Mouse (Mus musculus) right cerebral cortex, postnatal 25 days (tissue): ENCODE measurements around the gene Dhcr7.
A peak's percentile ranks its signal among the peaks of the same experiment; 100 is the strongest.

ENCODE experiments used
- DNase-seq: peaks from one replicate; pipeline ENCODE4 v3.0.0; 2022

Gene Dhcr7

DNA sequence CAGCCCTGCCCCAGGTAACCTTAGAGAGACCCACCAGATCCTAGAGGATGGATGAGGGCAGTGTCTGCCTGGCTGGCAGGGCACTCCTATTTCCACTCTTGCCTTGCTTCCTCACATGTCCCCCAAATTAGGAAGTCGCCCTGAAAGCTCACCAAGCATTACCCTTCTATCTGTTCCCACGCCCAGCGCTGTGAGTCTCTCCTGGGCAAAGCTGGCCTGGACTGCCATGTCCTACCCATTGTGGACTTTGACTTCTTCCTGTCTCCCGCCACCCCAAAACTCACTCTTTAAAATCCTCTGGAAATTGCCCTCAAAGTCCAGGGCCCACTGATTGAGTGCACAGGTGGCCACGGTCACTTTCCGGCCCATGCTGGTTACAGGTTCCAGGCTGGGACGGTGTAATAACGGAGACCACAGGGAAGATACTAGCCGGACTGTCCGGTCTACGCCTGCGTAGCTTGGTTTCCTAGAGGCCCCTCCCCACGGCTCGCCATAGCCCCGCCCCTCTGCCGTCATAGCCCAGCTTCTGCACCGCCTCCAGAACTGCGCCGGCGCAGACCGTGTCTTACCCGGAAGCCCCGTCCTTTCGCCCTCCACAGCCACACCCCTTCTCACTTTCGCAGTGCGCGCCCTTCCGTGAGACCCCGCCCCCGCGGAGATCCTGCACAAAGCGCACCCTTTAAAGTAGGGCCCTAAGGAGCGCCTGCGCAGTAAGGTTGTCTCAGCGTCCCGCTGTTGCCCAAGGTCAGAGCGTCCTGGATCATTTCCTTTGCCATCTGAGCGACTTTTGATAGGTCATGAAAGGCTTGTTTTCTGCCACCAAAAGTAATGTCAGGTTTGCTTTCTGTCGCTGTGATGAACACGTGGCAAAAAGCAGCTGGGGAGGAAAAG lies at the start of gene Dhcr7, which contains the start of gene Nadsyn1:
Dhcr7 (plus strand) TSS at position 771 of the 891 bp plus-strand sequence.
Nadsyn1 (minus strand) TSS at position 475 of the 891 bp plus-strand sequence.
- DNase-seq: peak; percentile 99

- DNase-seq: no peak
These were observed 46.8 kb upstream of the Dhcr7 start for GRCm38 (mm10) chr7:143776137-143776536.

- no peak for DNase-seq
These were observed 45.6 kb upstream of the Dhcr7 start for GRCm38 (mm10) chr7:143777375-143777774.

DNA sequence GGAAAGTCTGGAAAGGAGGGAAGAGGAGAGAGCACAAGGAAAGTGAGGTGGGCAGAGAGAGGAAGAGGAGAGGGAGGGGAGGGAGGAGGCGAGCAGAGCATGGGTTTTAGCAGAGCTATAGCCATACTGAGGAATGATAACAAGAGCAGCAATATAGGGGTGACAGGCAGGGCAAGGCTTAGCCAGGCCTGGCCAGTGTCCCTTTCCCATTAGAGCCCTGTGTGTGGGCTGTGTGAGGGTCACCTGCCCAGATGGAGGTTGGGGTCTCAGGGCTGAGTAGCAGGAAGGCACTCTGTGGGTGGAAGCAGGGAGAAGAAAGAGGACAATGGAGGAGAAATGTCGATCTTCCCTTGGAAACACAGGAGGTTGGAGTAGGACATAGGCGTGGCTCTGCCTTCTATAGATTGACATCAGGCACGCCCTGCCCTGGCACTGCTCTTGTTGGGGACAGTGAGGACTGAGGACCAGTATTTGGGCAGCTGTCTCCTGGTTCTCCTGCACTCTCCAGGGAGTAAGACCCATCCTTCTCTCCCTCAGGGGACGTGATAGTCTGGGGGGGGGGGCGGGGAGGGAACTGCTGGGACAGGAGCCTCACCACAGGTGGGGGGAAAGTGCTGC lies 39.5 kb upstream of the Dhcr7 start:
- DNase-seq: no peak

GRCm38 (mm10) chr7:143783996-143784829 lies 38.7 kb upstream of the Dhcr7 start, which contains the start of gene Mrgpre:
Gene Mrgpre (minus strand): TSS chr7:143784500.
- DNase-seq: peak; percentile 69

GRCm38 (mm10) chr7:143792336-143792985 lies 30.5 kb upstream of the Dhcr7 start:
- no peak for DNase-seq

- DNase-seq: no peak
These were observed 29.8 kb upstream of the Dhcr7 start for GRCm38 (mm10) chr7:143793121-143793520.

- DNase-seq: no peak
These were observed 24.2 kb upstream of the Dhcr7 start for GRCm38 (mm10) chr7:143798783-143799182.

GRCm38 (mm10) chr7:143800770-143801169 lies 22.2 kb upstream of the Dhcr7 start:
- no peak for DNase-seq

DNA sequence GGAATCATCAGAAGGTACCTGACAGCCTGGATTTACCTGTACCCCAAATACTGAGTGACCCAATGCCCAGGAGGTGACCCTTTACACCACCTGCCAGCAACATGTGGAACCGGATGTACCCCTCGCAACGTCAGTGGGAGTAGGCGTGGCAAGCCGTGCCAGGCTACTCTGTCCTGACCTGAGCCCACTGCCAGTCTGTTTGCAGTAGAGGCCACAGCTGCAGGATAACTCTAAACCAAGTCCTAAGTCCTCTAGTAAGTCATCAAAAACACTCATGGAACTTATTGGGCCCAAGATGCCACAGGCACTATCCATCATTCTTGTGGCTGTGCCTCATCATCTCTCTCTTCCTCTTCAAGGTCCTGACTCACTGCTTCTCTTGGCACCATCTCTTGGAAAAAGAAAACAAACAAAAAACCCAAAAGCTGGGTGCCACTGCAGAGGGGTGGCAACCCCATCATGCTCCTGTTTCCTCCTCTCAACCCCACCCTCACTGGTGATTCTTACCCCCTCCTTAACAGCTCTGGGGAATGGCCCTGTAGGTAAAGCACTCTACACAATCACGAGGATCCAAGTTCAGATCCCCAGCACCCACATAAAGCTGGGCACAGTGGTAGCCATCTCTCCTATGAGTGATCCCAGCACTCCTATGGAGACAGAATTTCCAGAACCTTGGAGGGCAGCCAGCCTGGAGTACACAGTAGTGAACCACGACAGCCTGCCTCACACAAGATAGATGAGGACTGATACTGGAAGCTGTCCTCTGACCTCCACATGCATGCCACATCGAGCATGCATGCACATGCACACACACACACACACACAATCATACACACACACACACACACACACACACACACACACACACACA lies 21.5 kb upstream of the Dhcr7 start:
- no peak for DNase-seq

- DNase-seq: no peak
These were observed 17.7 kb upstream of the Dhcr7 start for GRCm38 (mm10) chr7:143805199-143805624.

GRCm38 (mm10) chr7:143808909-143809308 lies 14.0 kb upstream of the Dhcr7 start:
- DNase-seq: no peak

- no peak for DNase-seq
These were observed 3.7 kb upstream of the Dhcr7 start for GRCm38 (mm10) chr7:143819201-143819600.

- no peak for DNase-seq
These were observed 1.7 kb upstream of the Dhcr7 start for GRCm38 (mm10) chr7:143821241-143821640.

- no peak for DNase-seq
These were observed 291 bp downstream of the Dhcr7 start for GRCm38 (mm10) chr7:143823266-143823605.

- no peak for DNase-seq
These were observed 4.0 kb downstream of the Dhcr7 start for GRCm38 (mm10) chr7:143826985-143827384.

DNA sequence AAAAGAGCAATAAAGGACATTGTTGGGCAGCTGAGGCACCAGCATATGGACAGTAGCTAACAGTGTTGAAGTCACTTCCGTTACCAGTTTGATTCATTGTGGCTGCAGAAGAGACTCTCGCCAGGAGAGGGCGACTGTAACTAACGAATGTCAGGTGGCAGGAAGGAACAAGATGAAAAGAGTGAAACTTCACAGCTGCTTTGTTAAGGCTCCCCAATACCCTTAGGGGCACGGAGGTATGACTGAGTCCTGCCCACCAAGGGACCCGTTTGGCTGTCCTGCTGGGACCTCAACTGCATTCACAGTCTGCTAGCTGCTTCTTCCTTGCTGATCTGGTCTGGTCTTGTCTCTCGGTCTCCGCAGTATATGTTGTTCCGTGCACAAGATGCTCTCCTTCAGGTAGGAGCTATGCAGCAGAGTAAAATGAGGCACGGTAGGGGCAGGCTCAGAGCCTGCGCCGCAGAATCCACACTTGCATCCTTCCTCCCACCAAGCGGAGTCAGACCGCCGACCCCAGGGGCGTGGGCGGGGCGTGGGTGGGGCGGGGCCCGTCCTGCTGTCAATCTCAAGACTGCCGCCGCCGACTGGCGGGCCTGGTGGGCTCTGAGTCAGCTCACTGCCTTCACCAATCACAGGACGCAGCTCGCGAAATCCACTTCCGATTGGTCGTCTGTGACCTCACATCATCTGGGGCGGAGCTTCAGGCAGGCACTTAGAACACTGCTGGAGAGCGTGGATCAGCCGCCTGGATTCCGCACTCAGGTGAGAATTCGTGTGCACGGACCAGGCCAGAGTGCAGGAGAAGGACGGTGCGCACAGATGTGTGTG lies 6.8 kb downstream of the Dhcr7 start:
- DNase-seq: peak; percentile 96

GRCm38 (mm10) chr7:143830399-143830798 lies 7.5 kb downstream of the Dhcr7 start:
- no peak for DNase-seq

DNA sequence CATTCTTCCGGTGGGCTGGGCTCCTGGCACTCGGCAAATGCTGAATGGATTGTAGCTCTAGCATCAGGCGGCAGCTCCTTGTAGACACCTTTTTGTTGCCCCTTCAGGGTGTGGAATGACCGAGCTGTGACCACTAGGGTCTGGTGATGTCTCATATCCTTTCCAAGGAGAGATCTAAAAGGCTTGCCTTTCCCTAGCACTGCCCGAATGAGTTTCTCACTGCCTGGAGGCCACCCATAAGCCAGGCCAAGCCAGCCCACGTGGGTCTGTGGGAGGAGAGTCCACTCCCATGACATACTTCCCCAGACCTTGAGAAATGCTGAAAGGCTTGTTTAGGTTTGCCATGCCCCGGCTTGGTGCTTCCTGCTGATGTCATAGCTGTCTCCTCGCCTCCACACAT lies 9.3 kb downstream of the Dhcr7 start:
- no peak for DNase-seq

DNA sequence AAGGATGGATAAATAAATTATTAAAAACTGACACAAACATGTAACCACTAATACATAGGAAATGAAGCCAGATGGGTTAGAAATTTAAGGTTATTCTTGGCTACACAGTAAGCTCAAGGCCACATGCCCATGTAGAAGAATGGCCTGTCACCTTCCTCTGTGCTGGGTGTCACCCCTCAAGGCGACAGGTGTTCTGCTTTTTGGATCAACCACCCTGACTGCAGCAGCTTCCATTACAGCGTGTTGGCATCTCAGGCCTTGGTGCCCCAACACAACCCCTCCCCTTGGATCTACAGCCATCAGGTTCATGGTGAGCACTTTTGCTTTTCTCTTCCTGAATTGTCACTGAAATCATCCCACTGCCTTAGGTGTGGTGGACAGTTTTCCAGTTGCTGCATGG lies 9.7 kb downstream of the Dhcr7 start:
- no peak for DNase-seq
